Mouse (Mus musculus) kidney, adult 11 months (tissue): ENCODE data around the gene Cdt1.

ENCODE experiments used
- DNase-seq: peaks from one replicate; pipeline ENCODE4 v3.0.0; 2022

The Cdt1 gene

GRCm38 (mm10) chr8:122616181-122616905 lies 48.5 kb downstream of the Cdt1 start:
- DNase-seq, result no peak

- DNase-seq, result peak; percentile 62
These were observed 50.2 kb downstream of the Cdt1 start for GRCm38 (mm10) chr8:122617947-122618546.

- no peak for DNase-seq
These were observed 51.0 kb downstream of the Cdt1 start for GRCm38 (mm10) chr8:122618660-122619378.

GRCm38 (mm10) chr8:122620446-122620845 lies 52.6 kb downstream of the Cdt1 start:
- no peak for DNase-seq

GRCm38 (mm10) chr8:122622727-122623126 lies 54.9 kb downstream of the Cdt1 start, which contains the start of gene Pabpn1l:
Pabpn1l (minus strand) TSS chr8:122622739.
- DNase-seq, result peak; percentile 53
